Mouse (Mus musculus) forebrain, embryonic 11.5 days (tissue): ENCODE measurements around the gene Zfp281. TPM values are rescaled to one million over a fixed set of nuclear protein-coding genes. Genes with fewer than 3 reads are reported as not detected.

ENCODE experiments used
- ATAC-seq: fragments of 200-750 bp; cut with Nextera tagmentation; replicated peaks from 2 replicates; pipeline ENCODE4 v1.8.0; 2017; ENCODE audit warnings: moderate TSS enrichment; ENCODE audit not compliant: low FRiP score
- DNase-seq: peaks from one replicate; pipeline ENCODE4 v3.0.0-alpha.2; 2017; ENCODE audit warnings: low spot score
- H3K27ac ChIP-seq: fragments of 300-500 bp; sonication (generic); 2 replicates; pipeline ENCODE4 v1.5.1; 2014; ENCODE audit warnings: low read depth, low read length
- H3K27me3 ChIP-seq: fragments of 300-500 bp; sonication (generic); 2 replicates; pipeline ENCODE4 v1.6.1; 2014; ENCODE audit warnings: mild to moderate bottlenecking, low read length, mixed read lengths; ENCODE audit not compliant: control insufficient read depth, insufficient read depth
- H3K36me3 ChIP-seq: fragments of 300-500 bp; sonication (generic); 2 replicates; pipeline ENCODE4 v1.6.1; 2014; ENCODE audit warnings: mild to moderate bottlenecking, low read length, moderate library complexity, mixed read lengths; ENCODE audit not compliant: control insufficient read depth, insufficient read depth
- H3K4me1 ChIP-seq: fragments of 300-500 bp; sonication (generic); replicated peaks from 2 replicates; pipeline ENCODE4 v1.6.1; 2014; ENCODE audit warnings: low read length, mixed read lengths; ENCODE audit not compliant: control insufficient read depth, insufficient read depth
- H3K4me2 ChIP-seq: fragments of 300-500 bp; sonication (generic); 2 replicates; pipeline ENCODE4 v1.6.1; 2014; ENCODE audit warnings: low read depth, mild to moderate bottlenecking, low read length, moderate library complexity, mixed read lengths; ENCODE audit not compliant: severe bottlenecking
- H3K4me3 ChIP-seq: fragments of 300-500 bp; sonication (generic); 2 replicates; pipeline ENCODE4 v1.5.1; 2014; ENCODE audit warnings: low read depth, low read length
- H3K9ac ChIP-seq: fragments of 300-500 bp; sonication (generic); 2 replicates; pipeline ENCODE4 v1.6.1; 2014; ENCODE audit warnings: low read length
- H3K9me3 ChIP-seq: fragments of 300-500 bp; sonication (generic); 2 replicates; pipeline ENCODE4 v1.6.1; 2016; ENCODE audit warnings: low read length, mixed read lengths; ENCODE audit not compliant: control insufficient read depth
- WGBS: fragments of 180-500 bp; shearing (Covaris S2); extraction: QIAGEN DNeasy Blood & Tissue Kit; methylation state at CpG from one replicate; pipeline ENCODE4 v1.1.7; 2014; 5-methylcytosine and 5-hydroxymethylcytosine counted together
- polyA plus RNA-seq: library from polyadenylated mRNA; unstranded; fragments of >200 nt; fragmentation: Nextera tagmentation; extraction: Ambion mirVana; gene quantifications from 2 replicates; pipeline ENCODE4 v1.2.1, GENCODE M21; 2014

The Zfp281 gene
- polyA plus RNA-seq, 1 experiment from 2014 or later = 35.6 TPM

DNA sequence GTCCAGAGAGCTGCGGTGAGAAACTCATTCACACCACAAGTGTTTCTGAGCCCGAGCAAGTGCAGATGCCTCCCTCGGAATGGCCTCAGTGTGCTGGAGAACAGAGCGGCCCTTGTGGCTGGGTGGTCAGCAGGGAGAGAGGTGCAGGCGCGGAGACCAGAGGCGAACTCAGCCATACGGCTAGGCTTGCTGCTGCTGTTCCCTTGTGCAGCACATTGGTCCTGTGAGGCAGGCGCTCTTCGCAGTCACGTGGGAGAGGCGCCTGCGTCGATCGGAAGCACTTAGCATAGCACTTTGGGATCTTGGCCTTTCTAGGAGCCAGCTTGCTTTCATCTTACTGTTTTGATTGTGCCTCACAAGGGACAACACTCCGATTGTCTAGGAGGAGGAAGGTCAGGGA, 45.7 kb downstream of the Zfp281 start:
- Histone ChIP-seq H3K9ac (no peak overlapping the region), H3K4me2 (0 out of 2 replicates have a peak overlapping the region, but pooled peaks have one; percentile 11), H3K4me3 (no peak overlapping the region), H3K4me1 (peaks cover 3% of the 10 kb centered on the region; the same call in 1 of the 2 replicates), H3K36me3 (no peaks in the 10 kb centered on the region), H3K27ac (no peak overlapping the region), H3K27me3 (no peaks in the 10 kb centered on the region), H3K9me3 (no peaks in the 10 kb centered on the region)
- 53% methylated on average over 16 of the region's 16 CpGs for WGBS
- ATAC-seq = no peak
- DNase-seq = peak; percentile 60

- DNase-seq (no peak), ATAC-seq (no peak)
- Histone ChIP-seq H3K4me2 (no peak overlapping the region), H3K27me3 (no peaks in the 10 kb centered on the region), H3K36me3 (no peaks in the 10 kb centered on the region), H3K9me3 (no peaks in the 10 kb centered on the region), H3K4me1 (peaks cover 3% of the 10 kb centered on the region; the same call in 1 of the 2 replicates), H3K9ac (no peak overlapping the region), H3K4me3 (no peak overlapping the region), H3K27ac (no peak overlapping the region)
- WGBS = 89% methylated on average over 12 of the region's 12 CpGs
Measured at GRCm38 (mm10) chr1:136671767-136672434, 47.2 kb downstream of the Zfp281 start.

DNA sequence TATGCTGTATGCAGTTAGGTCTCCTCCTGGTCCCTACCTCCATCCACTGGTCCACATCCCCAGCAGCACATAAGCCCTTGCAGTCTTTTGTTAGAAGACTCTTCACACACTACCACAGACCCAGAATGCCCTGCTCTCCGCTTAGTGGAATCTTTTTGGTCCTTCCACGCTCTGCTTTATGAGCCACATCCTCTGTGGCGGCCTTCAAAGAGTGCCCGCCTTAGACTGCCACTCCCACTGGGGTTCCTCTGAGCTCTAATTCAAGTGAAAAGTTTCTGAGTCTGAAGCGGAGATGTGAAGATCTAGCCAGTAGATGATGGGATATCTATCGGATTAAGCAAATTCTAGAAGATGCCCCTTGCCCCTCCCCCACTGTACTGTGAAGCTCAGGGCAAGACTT, 47.9 kb downstream of the Zfp281 start:
- H3K9me3 ChIP-seq = no peaks in the 10 kb centered on the region
- H3K4me3 ChIP-seq = no peak overlapping the region
- DNase-seq (no peak), ATAC-seq (no peak)
- H3K27ac ChIP-seq = no peak overlapping the region
- H3K9ac ChIP-seq = no peak overlapping the region
- no peaks in the 10 kb centered on the region for H3K27me3 ChIP-seq
- H3K4me2 ChIP-seq = no peak overlapping the region
- peaks cover 3% of the 10 kb centered on the region; the same call in 1 of the 2 replicates for H3K4me1 ChIP-seq
- H3K36me3 ChIP-seq = no peaks in the 10 kb centered on the region
- WGBS = 72% methylated on average over 6 of the region's 6 CpGs

DNA sequence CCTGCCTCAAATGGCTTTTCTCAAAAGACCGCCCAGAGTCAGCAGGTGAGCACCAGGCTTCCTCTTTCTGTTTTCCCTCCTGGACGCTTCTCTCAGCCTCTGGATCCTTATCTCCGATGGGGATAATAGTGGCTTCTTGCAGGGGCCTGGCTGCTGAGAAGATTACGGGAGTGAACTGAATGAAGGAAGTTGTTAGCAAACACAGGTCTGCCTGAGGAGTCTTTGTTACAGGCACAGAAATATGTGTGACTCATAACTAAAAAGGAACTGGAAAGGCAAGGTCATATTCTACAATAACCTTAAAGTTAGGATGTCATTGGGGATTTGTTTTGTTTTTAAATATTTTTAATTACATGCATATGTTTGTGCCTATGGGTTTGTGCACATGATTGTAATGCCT, 48.6 kb downstream of the Zfp281 start:
- Histone ChIP-seq H3K36me3 (no peaks in the 10 kb centered on the region), H3K9me3 (no peaks in the 10 kb centered on the region), H3K4me1 (peaks cover 3% of the 10 kb centered on the region; the same call in 1 of the 2 replicates), H3K4me3 (no peak overlapping the region), H3K27me3 (no peaks in the 10 kb centered on the region), H3K9ac (no peak overlapping the region), H3K27ac (no peak overlapping the region), H3K4me2 (no peak overlapping the region)
- whole genome bisulfite sequencing = 26% methylated on average over 4 of the region's 4 CpGs
- DNase-seq (no peak), ATAC-seq (no peak)

DNA sequence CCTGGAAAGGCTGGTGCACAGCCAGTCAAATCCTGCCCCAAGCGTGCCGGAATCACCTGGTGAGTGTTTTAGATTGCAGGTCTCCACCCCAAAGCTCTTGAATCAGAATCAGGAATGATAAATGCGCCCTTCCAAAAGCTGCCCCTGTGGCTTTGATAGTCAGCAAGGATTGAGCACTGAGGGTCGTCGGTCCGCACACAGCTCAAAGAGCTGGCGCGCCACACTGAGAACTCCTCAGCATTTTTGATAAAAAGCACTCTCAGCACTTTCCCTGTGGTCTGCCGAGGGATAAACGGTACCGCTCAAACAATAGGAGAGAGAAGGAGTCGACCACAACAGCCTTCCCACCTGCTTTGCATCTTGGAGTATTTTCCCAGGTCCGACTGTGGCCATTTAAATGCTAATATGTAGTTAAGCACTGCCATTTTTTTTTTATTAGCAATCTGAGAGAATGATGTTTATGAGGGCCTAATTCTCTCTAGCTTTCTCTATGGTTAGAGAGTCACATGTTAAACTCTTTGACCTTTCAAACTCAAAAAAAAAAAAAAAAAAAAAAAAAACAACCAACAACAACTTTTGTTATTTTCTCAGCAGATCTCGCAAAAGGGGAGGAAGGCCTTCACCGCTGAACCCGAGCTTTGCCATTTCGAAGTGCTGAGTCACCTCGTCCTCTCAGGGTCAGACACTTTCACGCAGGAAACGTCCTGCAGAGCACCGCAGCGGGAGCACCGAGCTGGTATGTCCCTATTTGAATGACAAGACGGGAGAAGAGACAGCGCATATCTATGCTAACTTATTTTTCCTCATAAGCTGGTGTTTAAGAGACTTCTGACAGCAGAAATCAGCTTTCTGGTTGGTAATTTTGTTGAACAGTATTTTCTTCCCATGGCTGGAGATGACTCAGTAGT, 50.1 kb downstream of the Zfp281 start:
- 9% methylated on average over 25 of the region's 25 CpGs for WGBS
- Histone ChIP-seq H3K27ac (no peak overlapping the region), H3K9ac (no peak overlapping the region), H3K4me2 (no peak overlapping the region), H3K27me3 (no peaks in the 10 kb centered on the region), H3K36me3 (no peaks in the 10 kb centered on the region), H3K4me1 (peaks cover 3% of the 10 kb centered on the region; the same call in 1 of the 2 replicates), H3K4me3 (no peak overlapping the region), H3K9me3 (no peaks in the 10 kb centered on the region)
- DNase-seq (no peak), ATAC-seq (no peak)

DNA sequence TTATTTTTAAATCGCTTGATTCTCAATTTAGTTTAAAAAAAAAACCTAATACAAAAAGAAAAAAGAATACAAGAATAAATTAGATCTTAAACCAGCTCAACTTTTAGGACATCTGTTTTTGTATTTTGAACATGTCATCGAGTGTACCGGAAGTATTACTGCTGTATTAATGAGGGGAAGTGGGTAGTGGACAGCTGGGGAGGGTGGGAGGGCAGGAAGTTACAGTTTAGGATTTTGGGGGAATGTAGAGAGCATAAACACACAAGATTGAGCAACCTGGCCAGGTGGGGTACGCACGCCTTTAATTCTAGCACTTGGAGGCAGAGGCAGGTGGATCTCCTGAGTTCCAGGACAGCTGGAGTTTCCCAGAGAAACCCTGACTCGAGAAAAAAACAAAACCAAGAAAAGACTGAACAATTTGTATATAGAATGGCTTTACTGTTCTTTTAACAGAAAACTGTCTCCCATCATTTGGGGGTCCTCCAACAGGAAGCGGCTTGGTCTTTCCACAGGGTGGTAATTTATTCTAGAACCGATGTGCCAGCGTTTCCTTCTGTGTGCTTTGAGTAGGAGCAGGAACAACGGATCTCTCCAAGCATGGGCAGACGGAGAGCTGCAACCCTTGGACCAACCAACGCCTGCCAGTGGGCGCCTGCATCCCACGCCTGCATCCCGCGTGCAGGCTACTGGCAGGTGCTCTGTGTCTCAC, 51.2 kb downstream of the Zfp281 start:
- H3K9ac ChIP-seq = no peak overlapping the region
- no peak overlapping the region for H3K27ac ChIP-seq
- H3K27me3 ChIP-seq = no peaks in the 10 kb centered on the region
- 88% methylated on average over 16 of the region's 16 CpGs for WGBS
- H3K4me3 ChIP-seq = no peak overlapping the region
- DNase-seq = no peak
- H3K9me3 ChIP-seq = no peaks in the 10 kb centered on the region
- H3K4me2 ChIP-seq = no peak overlapping the region
- ATAC-seq = no peak
- no peaks in the 10 kb centered on the region for H3K36me3 ChIP-seq
- peaks cover 3% of the 10 kb centered on the region; the same call in 1 of the 2 replicates for H3K4me1 ChIP-seq

GRCm38 (mm10) chr1:136676445-136676755, 51.7 kb downstream of the Zfp281 start:
- peaks cover 3% of the 10 kb centered on the region; the same call in 1 of the 2 replicates for H3K4me1 ChIP-seq
- no peak overlapping the region for H3K9ac ChIP-seq
- H3K36me3 ChIP-seq = no peaks in the 10 kb centered on the region
- 85% methylated on average over 6 of the region's 6 CpGs for WGBS
- DNase-seq (no peak), ATAC-seq (no peak)
- H3K4me2 ChIP-seq = no peak overlapping the region
- H3K4me3 ChIP-seq = no peak overlapping the region
- H3K27ac ChIP-seq = no peak overlapping the region
- no peaks in the 10 kb centered on the region for H3K27me3 ChIP-seq
- H3K9me3 ChIP-seq = no peaks in the 10 kb centered on the region

- Histone ChIP-seq H3K27ac (no peak overlapping the region), H3K36me3 (no peaks in the 10 kb centered on the region), H3K4me3 (no peak overlapping the region), H3K4me2 (no peak overlapping the region), H3K4me1 (peaks cover 3% of the 10 kb centered on the region; the same call in 1 of the 2 replicates), H3K9me3 (no peaks in the 10 kb centered on the region), H3K9ac (no peak overlapping the region), H3K27me3 (no peaks in the 10 kb centered on the region)
- DNase-seq (no peak), ATAC-seq (no peak)
- 89% methylated on average over 3 of the region's 3 CpGs for WGBS
Measured at GRCm38 (mm10) chr1:136677847-136678325, 53.2 kb downstream of the Zfp281 start.
